Mouse (Mus musculus): Measurements from ENCODE around the gene Zdhhc4. TPM values are rescaled to one million over a fixed set of nuclear protein-coding genes. Genes with fewer than 3 reads are reported as not detected.
A peak's percentile ranks its signal among the peaks of the same experiment; 100 is the strongest.

Gene Zdhhc4
- total and polyA plus RNA-seq, 2 experiments from 2014 or later, result 63.3 to 104 TPM

- no peak for ATAC-seq (ENCODE audit: insufficient read depth, low read depth)
- 90% methylated on average over 7 of the region's 7 CpGs for WGBS
- no peak for DNase-seq (ENCODE audit: low spot score)
- Histone ChIP-seq H3K4me3 (ENCODE audit: low read depth, low read length) (no peak overlapping the region), H3K9ac (replicated peaks; ENCODE audit: low read depth, low read length) (no peak overlapping the region), H3K36me3 (replicated peaks; ENCODE audit: control insufficient read depth, insufficient read depth, low read length) (peaks cover 31% of the 10 kb centered on the region), H3K4me2 (ENCODE audit: low read depth, low read length) (no peak overlapping the region), H3K9me3 (replicated peaks; ENCODE audit: control insufficient read depth, low read length) (no peaks in the 10 kb centered on the region), H3K27me3 (ENCODE audit: control insufficient read depth, insufficient read depth, low read length) (peaks cover 12% of the 10 kb centered on the region), H3K4me1 (ENCODE audit: control insufficient read depth, insufficient read depth) (peaks cover 7% of the 10 kb centered on the region; the same call in 1 of the 2 replicates), H3K27ac (ENCODE audit: low read depth) (no peak overlapping the region)
- TF ChIP-seq EP300 (IDR thresholded peaks at IDR 0.05; ENCODE audit: low read depth) (no peak), CTCF (IDR thresholded peaks at IDR 0.05; ENCODE audit: low read depth) (no peak)
These were observed 30.7 kb downstream of the Zdhhc4 start for GRCm38 (mm10) chr5:143298391-143298790.

GRCm38 (mm10) chr5:143297986-143298385 lies 31.1 kb downstream of the Zdhhc4 start:
- H3K4me1 ChIP-seq (ENCODE audit: control insufficient read depth, insufficient read depth), result peaks cover 8% of the 10 kb centered on the region; the same call in 1 of the 2 replicates
- 56% methylated on average over 9 of the region's 9 CpGs for WGBS
- H3K27me3 ChIP-seq (ENCODE audit: control insufficient read depth, insufficient read depth, low read length), result peaks cover 16% of the 10 kb centered on the region
- ATAC-seq (ENCODE audit: insufficient read depth, low read depth) (no peak), DNase-seq (ENCODE audit: low spot score) (no peak)
- no peaks in the 10 kb centered on the region for H3K9me3 ChIP-seq (replicated peaks; ENCODE audit: control insufficient read depth, low read length)
- no peak overlapping the region for H3K27ac ChIP-seq (ENCODE audit: low read depth)
- H3K36me3 ChIP-seq (replicated peaks; ENCODE audit: control insufficient read depth, insufficient read depth, low read length), result peaks cover 27% of the 10 kb centered on the region
- H3K4me2 ChIP-seq (ENCODE audit: low read depth, low read length), result no peak overlapping the region
- H3K9ac ChIP-seq (replicated peaks; ENCODE audit: low read depth, low read length), result no peak overlapping the region
- no peak overlapping the region for H3K4me3 ChIP-seq (ENCODE audit: low read depth, low read length)
- TF ChIP-seq CTCF (IDR thresholded peaks at IDR 0.05; ENCODE audit: low read depth), result no peak
- no peak for TF ChIP-seq EP300 (IDR thresholded peaks at IDR 0.05; ENCODE audit: low read depth)

GRCm38 (mm10) chr5:143295330-143295729 lies 33.7 kb downstream of the Zdhhc4 start:
- no peak for TF ChIP-seq EP300 (IDR thresholded peaks at IDR 0.05; ENCODE audit: low read depth)
- no peak for TF ChIP-seq CTCF (IDR thresholded peaks at IDR 0.05; ENCODE audit: low read depth)
- ATAC-seq (ENCODE audit: insufficient read depth, low read depth), result no peak
- peaks cover 6% of the 10 kb centered on the region; the same call in 1 of the 2 replicates for H3K36me3 ChIP-seq (replicated peaks; ENCODE audit: control insufficient read depth, insufficient read depth, low read length)
- H3K27ac ChIP-seq (ENCODE audit: low read depth), result no peak overlapping the region
- H3K27me3 ChIP-seq (ENCODE audit: control insufficient read depth, insufficient read depth, low read length), result peaks cover 41% of the 10 kb centered on the region
- no peak overlapping the region for H3K4me3 ChIP-seq (ENCODE audit: low read depth, low read length)
- no peak overlapping the region for H3K9ac ChIP-seq (replicated peaks; ENCODE audit: low read depth, low read length)
- 95% methylated on average over 2 of the region's 2 CpGs for WGBS
- no peak overlapping the region for H3K4me2 ChIP-seq (ENCODE audit: low read depth, low read length)
- no peaks in the 10 kb centered on the region for H3K9me3 ChIP-seq (replicated peaks; ENCODE audit: control insufficient read depth, low read length)
- H3K4me1 ChIP-seq (ENCODE audit: control insufficient read depth, insufficient read depth), result peaks cover 8% of the 10 kb centered on the region; the same call in 1 of the 2 replicates
- no peak for DNase-seq (ENCODE audit: low spot score)

- Histone ChIP-seq H3K4me2 (ENCODE audit: low read depth, low read length) (no peak overlapping the region), H3K9me3 (replicated peaks; ENCODE audit: control insufficient read depth, low read length) (no peaks in the 10 kb centered on the region), H3K4me1 (ENCODE audit: control insufficient read depth, insufficient read depth) (peaks cover 8% of the 10 kb centered on the region; the same call in 1 of the 2 replicates), H3K9ac (replicated peaks; ENCODE audit: low read depth, low read length) (no peak overlapping the region), H3K4me3 (ENCODE audit: low read depth, low read length) (no peak overlapping the region), H3K27me3 (ENCODE audit: control insufficient read depth, insufficient read depth, low read length) (peaks cover 46% of the 10 kb centered on the region), H3K27ac (ENCODE audit: low read depth) (no peak overlapping the region), H3K36me3 (replicated peaks; ENCODE audit: control insufficient read depth, insufficient read depth, low read length) (peaks cover 2% of the 10 kb centered on the region; the same call in 1 of the 2 replicates)
- DNase-seq (ENCODE audit: low spot score) (no peak), ATAC-seq (ENCODE audit: insufficient read depth, low read depth) (no peak)
- 92% methylated on average over 3 of the region's 3 CpGs for WGBS
- TF ChIP-seq CTCF (IDR thresholded peaks at IDR 0.05; ENCODE audit: low read depth), result peak; percentile 11
- no peak for TF ChIP-seq EP300 (IDR thresholded peaks at IDR 0.05; ENCODE audit: low read depth)
These were observed 34.2 kb downstream of the Zdhhc4 start for GRCm38 (mm10) chr5:143294862-143295261.

- peak within 1 kb of the TSS; percentile 50 for H3K4me3 ChIP-seq (ENCODE audit: low read depth, low read length)
- no peaks in the 10 kb centered on the region for H3K9me3 ChIP-seq (replicated peaks; ENCODE audit: control insufficient read depth, low read length)
- H3K9ac ChIP-seq (replicated peaks; ENCODE audit: low read depth, low read length), result peak within 1 kb of the TSS; percentile 51
- DNase-seq (ENCODE audit: low spot score) (no peak), ATAC-seq (ENCODE audit: insufficient read depth, low read depth) (no peak)
- H3K4me1 ChIP-seq (ENCODE audit: control insufficient read depth, insufficient read depth), result peaks cover 8% of the 10 kb centered on the region; the same call in 1 of the 2 replicates
- WGBS, result 4% methylated on average over 25 of the region's 38 CpGs
- no peak for TF ChIP-seq CTCF (IDR thresholded peaks at IDR 0.05; ENCODE audit: low read depth)
- no peak for TF ChIP-seq EP300 (IDR thresholded peaks at IDR 0.05; ENCODE audit: low read depth)
- no peaks in the 10 kb centered on the region for H3K36me3 ChIP-seq (replicated peaks; ENCODE audit: control insufficient read depth, insufficient read depth, low read length)
- H3K27ac ChIP-seq (ENCODE audit: low read depth), result no peak within 1 kb of the TSS
- H3K27me3 ChIP-seq (ENCODE audit: control insufficient read depth, insufficient read depth, low read length), result peaks cover 60% of the 10 kb centered on the region
- peak within 1 kb of the TSS; percentile 82 for H3K4me2 ChIP-seq (ENCODE audit: low read depth, low read length)
These were observed 35.7 kb downstream of the Zdhhc4 start, which contains the start of gene Zfp853 for GRCm38 (mm10) chr5:143293404-143293803. Gene Zfp853 (minus strand): TSS chr5:143293623.

- ATAC-seq (ENCODE audit: insufficient read depth, low read depth) (no peak), DNase-seq (ENCODE audit: low spot score) (no peak)
- Histone ChIP-seq H3K9ac (replicated peaks; ENCODE audit: low read depth, low read length) (peak overlapping the region; percentile 51), H3K9me3 (replicated peaks; ENCODE audit: control insufficient read depth, low read length) (no peaks in the 10 kb centered on the region), H3K4me1 (ENCODE audit: control insufficient read depth, insufficient read depth) (peaks cover 8% of the 10 kb centered on the region; the same call in 1 of the 2 replicates), H3K27me3 (ENCODE audit: control insufficient read depth, insufficient read depth, low read length) (peaks cover 65% of the 10 kb centered on the region), H3K36me3 (replicated peaks; ENCODE audit: control insufficient read depth, insufficient read depth, low read length) (no peaks in the 10 kb centered on the region), H3K4me2 (ENCODE audit: low read depth, low read length) (peak overlapping the region; percentile 82), H3K4me3 (ENCODE audit: low read depth, low read length) (peak overlapping the region; percentile 50), H3K27ac (ENCODE audit: low read depth) (no peak overlapping the region)
- TF ChIP-seq EP300 (IDR thresholded peaks at IDR 0.05; ENCODE audit: low read depth), result no peak
- TF ChIP-seq CTCF (IDR thresholded peaks at IDR 0.05; ENCODE audit: low read depth), result no peak
- WGBS, result 6% methylated on average over 12 of the region's 19 CpGs
These were observed 36.2 kb downstream of the Zdhhc4 start for GRCm38 (mm10) chr5:143292879-143293278.
